Mouse (Mus musculus) testis, adult 2 months (tissue): ENCODE measurements around the gene Agxt. TPM values are rescaled to one million over a fixed set of nuclear protein-coding genes. Genes with fewer than 3 reads are reported as not detected.

ENCODE experiments used
- H3K27ac ChIP-seq: fragments of 200-500 bp; 2 replicates; pipeline ENCODE4 v1.5.1; 2012; ENCODE audit warnings: low read depth, low read length; ENCODE audit not compliant: control insufficient read depth, insufficient read depth
- H3K27me3 ChIP-seq: fragments of 200-500 bp; 2 replicates; pipeline ENCODE4 v1.6.1; 2012; ENCODE audit warnings: mild to moderate bottlenecking, low read length, moderate library complexity; ENCODE audit not compliant: control insufficient read depth, insufficient read depth
- H3K36me3 ChIP-seq: fragments of 200-500 bp; 2 replicates; pipeline ENCODE4 v1.6.1; 2012; ENCODE audit warnings: mild to moderate bottlenecking, low read length; ENCODE audit not compliant: control insufficient read depth, insufficient read depth
- H3K4me1 ChIP-seq: fragments of 200-500 bp; 2 replicates; pipeline ENCODE4 v1.6.1; 2012; ENCODE audit warnings: low read length; ENCODE audit not compliant: control insufficient read depth, insufficient read depth
- H3K4me3 ChIP-seq: fragments of 200-500 bp; 2 replicates; pipeline ENCODE4 v1.5.1; 2012; ENCODE audit warnings: low read depth, mild to moderate bottlenecking, low read length, moderate library complexity, mixed read lengths; ENCODE audit not compliant: control insufficient read depth
- CTCF ChIP-seq: fragments of 200-500 bp; IDR thresholded peaks from 2 replicates; pipeline ENCODE4 v1.5.1; 2012; ENCODE audit warnings: low read depth, mild to moderate bottlenecking, inconsistent platforms, low read length, moderate library complexity; ENCODE audit not compliant: control insufficient read depth, insufficient read depth, insufficient replicate concordance
- POLR2A ChIP-seq: fragments of 200-500 bp; IDR thresholded peaks from 2 replicates; pipeline ENCODE4 v1.6.1; 2012; ENCODE audit warnings: low read depth, mild to moderate bottlenecking, inconsistent platforms, low read length, moderate library complexity; ENCODE audit not compliant: control insufficient read depth
- polyA plus RNA-seq: library from polyadenylated mRNA; depleted of rRNA; stranded (reverse); fragments of >200 nt; gene quantifications from 2 replicates; pipeline ENCODE4 v1.2.3, GENCODE M21; 2012; rRNA removed

Agxt gene
- polyA plus RNA-seq, 1 experiment = not detected

- Histone ChIP-seq H3K27me3 (no peaks in the 10 kb centered on the region), H3K36me3 (no peaks in the 10 kb centered on the region), H3K27ac (no peak overlapping the region), H3K4me3 (0 out of 2 replicates have a peak overlapping the region, but pooled peaks have one; percentile 4), H3K4me1 (peaks cover 9% of the 10 kb centered on the region)
- TF ChIP-seq CTCF = no peak
- no peak for TF ChIP-seq POLR2A
These were observed 41.7 kb downstream of the Agxt start for GRCm38 (mm10) chr1:93176525-93177332.

- no peak overlapping the region for H3K27ac ChIP-seq
- no peak overlapping the region for H3K4me3 ChIP-seq
- H3K4me1 ChIP-seq = no peaks in the 10 kb centered on the region
- H3K27me3 ChIP-seq = no peaks in the 10 kb centered on the region
- no peaks in the 10 kb centered on the region for H3K36me3 ChIP-seq
- no peak for TF ChIP-seq CTCF
These were observed 47.2 kb downstream of the Agxt start for GRCm38 (mm10) chr1:93182281-93182680.

GRCm38 (mm10) chr1:93184071-93184828 is 49.2 kb downstream of the Agxt start:
- H3K27ac ChIP-seq = no peak overlapping the region
- H3K36me3 ChIP-seq = no peaks in the 10 kb centered on the region
- H3K27me3 ChIP-seq = no peaks in the 10 kb centered on the region
- H3K4me3 ChIP-seq = no peak overlapping the region
- no peaks in the 10 kb centered on the region for H3K4me1 ChIP-seq
- TF ChIP-seq CTCF = no peak
- TF ChIP-seq POLR2A = no peak

- Histone ChIP-seq H3K36me3 (no peaks in the 10 kb centered on the region), H3K27ac (no peak overlapping the region), H3K4me1 (no peaks in the 10 kb centered on the region), H3K4me3 (no peak overlapping the region), H3K27me3 (no peaks in the 10 kb centered on the region)
- TF ChIP-seq POLR2A (no peak), CTCF (no peak)
These were observed 55.8 kb downstream of the Agxt start for GRCm38 (mm10) chr1:93190726-93191305.

GRCm38 (mm10) chr1:93194961-93195360 is 59.9 kb downstream of the Agxt start:
- Histone ChIP-seq H3K4me3 (no peak overlapping the region), H3K27ac (no peak overlapping the region), H3K27me3 (no peaks in the 10 kb centered on the region), H3K4me1 (no peaks in the 10 kb centered on the region), H3K36me3 (no peaks in the 10 kb centered on the region)
- no peak for TF ChIP-seq CTCF
- TF ChIP-seq POLR2A = no peak

Other genes with a start within 250 kb of the Agxt start
- 50.5 and 53.4 TPM in 2 replicates for gene Ankmy1, start 232.3 kb upstream of the Agxt start, polyA plus RNA-seq
- 5.7 TPM in 2 replicates for gene Dusp28, start 228.3 kb upstream of the Agxt start, polyA plus RNA-seq
- gene Rnpepl1, start 224.5 kb upstream of the Agxt start, polyA plus RNA-seq = 88.8 and 99.3 TPM in 2 replicates
- 31.9 and 32.5 TPM in 2 replicates for gene Capn10, start 200.9 kb upstream of the Agxt start, polyA plus RNA-seq
- gene Gpr35, start 184.4 kb upstream of the Agxt start, polyA plus RNA-seq = 0.70 and 0.88 TPM in 2 replicates
- 0.37 and 0.59 TPM in 2 replicates for gene Aqp12, start 128.9 kb upstream of the Agxt start, polyA plus RNA-seq
- gene Kif1a, start 33.3 kb upstream of the Agxt start, polyA plus RNA-seq = 11.4 and 12.4 TPM in 2 replicates
- gene 2310007B03Rik, start 25.7 kb downstream of the Agxt start, polyA plus RNA-seq = 0.11 TPM in 1 of 2 replicates, not detected in the other
- 0.06 and 0.08 TPM in 2 replicates for gene Crocc2, start 33.5 kb downstream of the Agxt start, polyA plus RNA-seq
- 4.5 and 4.8 TPM in 2 replicates for gene Sned1, start 100.6 kb downstream of the Agxt start, polyA plus RNA-seq
- 14.4 and 14.8 TPM in 2 replicates for gene Mterf4, start 170.7 kb downstream of the Agxt start, polyA plus RNA-seq
- gene Ppp1r7, start 207.6 kb downstream of the Agxt start, polyA plus RNA-seq = 8.7 and 10.6 TPM in 2 replicates
- 36.3 and 38.0 TPM in 2 replicates for gene Pask, start 208.2 kb downstream of the Agxt start, polyA plus RNA-seq
- gene Ano7, start 238.7 kb downstream of the Agxt start, polyA plus RNA-seq = 0.49 and 0.85 TPM in 2 replicates